Mouse (Mus musculus): Measurements from ENCODE around the gene Nav3. TPM values are rescaled to one million over a fixed set of nuclear protein-coding genes. Genes with fewer than 3 reads are reported as not detected.

Gene Nav3
- total and polyA plus RNA-seq, 3 experiments: not detected

- Histone ChIP-seq H3K36me3 (ENCODE audit: control insufficient read depth in 1 of 2, insufficient read depth in 2 of 2, low read length in 2 of 2) (no peaks in the 10 kb centered on the region), H3K79me2 (ENCODE audit: control insufficient read depth, insufficient read depth, low read length, poor library complexity) (no peaks in the 10 kb centered on the region), H3K27ac (ENCODE audit: control insufficient read depth, low read depth, low read length) (no peak overlapping the region), H3K4me1 (ENCODE audit: control insufficient read depth in 1 of 2, insufficient read depth in 2 of 2, low read length in 2 of 2) (no peaks in the 10 kb centered on the region), H3K27me3 (ENCODE audit: control insufficient read depth in 1 of 2, insufficient read depth in 2 of 2, low read length in 2 of 2) (no peaks in the 10 kb centered on the region), H3K4me3 (ENCODE audit: control insufficient read depth in 1 of 2, insufficient read depth in 1 of 2, low read depth in 2 of 2, low read length in 2 of 2) (no peak overlapping the region), H3K9me3 (replicated peaks; ENCODE audit: insufficient read depth, low read length) (no peaks in the 10 kb centered on the region), H3K9ac (ENCODE audit: control insufficient read depth, low read depth, low read length, poor library complexity, severe bottlenecking) (no peak overlapping the region)
- DNase-seq (ENCODE audit: low read depth, low spot score): no peak
- TF ChIP-seq BHLHE40 (IDR thresholded peaks at IDR 0.05; ENCODE audit: borderline replicate concordance, low read depth, low read length) (no peak), POLR2AphosphoS2 (IDR thresholded peaks at IDR 0.05; ENCODE audit: low read length) (no peak), SIN3A (IDR thresholded peaks at IDR 0.05; ENCODE audit: low read length) (no peak), NELFE (IDR thresholded peaks at IDR 0.05; ENCODE audit: low read depth, low read length) (no peak), RCOR1 (IDR thresholded peaks at IDR 0.05; ENCODE audit: low read depth, low read length) (no peak), MYC (IDR thresholded peaks at IDR 0.05; ENCODE audit: low read depth, low read length) (no peak), TBP (IDR thresholded peaks at IDR 0.05; ENCODE audit: low read depth, low read length) (no peak), HCFC1 (IDR thresholded peaks at IDR 0.05; ENCODE audit: low read depth, low read length) (no peak), ELF1 (IDR thresholded peaks at IDR 0.05; ENCODE audit: low read depth, low read length) (no peak), RAD21 (IDR thresholded peaks at IDR 0.05; ENCODE audit: low read depth, low read length) (no peak), USF1 (IDR thresholded peaks at IDR 0.05; ENCODE audit: low read depth, low read length) (no peak), MXI1 (IDR thresholded peaks at IDR 0.05; ENCODE audit: low read depth, low read length) (no peak), GABPA (IDR thresholded peaks at IDR 0.05; ENCODE audit: low read depth, low read length) (no peak), TCF12 (IDR thresholded peaks at IDR 0.05; ENCODE audit: low read depth, low read length) (no peak), ETS1 (IDR thresholded peaks at IDR 0.05; ENCODE audit: low read depth, low read length) (no peak)
Observed at GRCm38 (mm10) chr10:109723646-109724045, 732.4 kb downstream of the Nav3 start.

GRCm38 (mm10) chr10:109718808-109719207, 737.2 kb downstream of the Nav3 start:
- no peaks in the 10 kb centered on the region for H3K36me3 ChIP-seq (ENCODE audit: control insufficient read depth in 1 of 2, insufficient read depth in 2 of 2, low read length in 2 of 2)
- H3K9ac ChIP-seq (ENCODE audit: control insufficient read depth, low read depth, low read length, poor library complexity, severe bottlenecking): no peak overlapping the region
- TF ChIP-seq MXI1 (IDR thresholded peaks at IDR 0.05; ENCODE audit: low read depth, low read length) (no peak), SIN3A (IDR thresholded peaks at IDR 0.05; ENCODE audit: low read length) (no peak), KAT2A (conservative IDR thresholded peaks at IDR 0.05; ENCODE audit: low read depth, low read length) (no peak), CTCF (IDR thresholded peaks at IDR 0.05 in 2 of 3, conservative IDR thresholded peaks at IDR 0.05 in 1 of 3; ENCODE audit: control insufficient read depth in 1 of 3, insufficient read depth in 1 of 3, low read depth in 2 of 3, low read length in 3 of 3, poor library complexity in 1 of 3, severe bottlenecking in 1 of 3) (no peak), TAL1 (IDR thresholded peaks at IDR 0.05; ENCODE audit: low read length) (no peak), ZC3H11A (IDR thresholded peaks at IDR 0.05; ENCODE audit: low read depth, low read length) (no peak), ETS1 (IDR thresholded peaks at IDR 0.05; ENCODE audit: low read depth, low read length) (no peak), JUND (IDR thresholded peaks at IDR 0.05; ENCODE audit: low read depth, low read length) (no peak)
- no peaks in the 10 kb centered on the region for H3K27me3 ChIP-seq (ENCODE audit: control insufficient read depth in 1 of 2, insufficient read depth in 2 of 2, low read length in 2 of 2)
- no peak overlapping the region for H3K27ac ChIP-seq (ENCODE audit: control insufficient read depth, low read depth, low read length)
- H3K4me3 ChIP-seq (ENCODE audit: control insufficient read depth in 1 of 2, insufficient read depth in 1 of 2, low read depth in 2 of 2, low read length in 2 of 2): no peak overlapping the region
- no peaks in the 10 kb centered on the region for H3K79me2 ChIP-seq (ENCODE audit: control insufficient read depth, insufficient read depth, low read length, poor library complexity)
- no peaks in the 10 kb centered on the region for H3K4me1 ChIP-seq (ENCODE audit: control insufficient read depth in 1 of 2, insufficient read depth in 2 of 2, low read length in 2 of 2)
- no peaks in the 10 kb centered on the region for H3K9me3 ChIP-seq (replicated peaks; ENCODE audit: insufficient read depth, low read length)
- DNase-seq (ENCODE audit: low read depth, low spot score): no peak

All from MEL (cell line).